Mouse (Mus musculus) C2C12 (cell line): ENCODE data around the gene Crhr1. TPM values are rescaled to one million over a fixed set of nuclear protein-coding genes. Genes with fewer than 3 reads are reported as not detected.

ENCODE experiments used
- H3K27me3 ChIP-seq: one replicate; pipeline ENCODE4 v1.6.1; 2011; ENCODE audit not compliant: control insufficient read depth, insufficient read depth, insufficient read length
- H3K36me3 ChIP-seq: one replicate; pipeline ENCODE4 v1.6.1; 2011; ENCODE audit not compliant: control insufficient read depth, insufficient read depth
- H3K4me3 ChIP-seq: one replicate; pipeline ENCODE4 v1.5.1; 2011; ENCODE audit warnings: mild to moderate bottlenecking, control low read depth; ENCODE audit not compliant: poor library complexity, insufficient read depth, severe bottlenecking
- H3K79me2 ChIP-seq: one replicate; pipeline ENCODE4 v1.6.1; 2011; ENCODE audit not compliant: control insufficient read depth, insufficient read depth
- H3K79me3 ChIP-seq: one replicate; pipeline ENCODE4 v1.6.1; 2011; ENCODE audit warnings: low read depth, control low read depth
- H3ac ChIP-seq: one replicate; pipeline ENCODE3; 2011; ENCODE audit warnings: low read depth; ENCODE audit not compliant: control insufficient read depth, insufficient read length
- CEBPB ChIP-seq: IDR thresholded peaks from one replicate; pipeline ENCODE4 v1.6.1; 2011; ENCODE audit warnings: low read depth, mild to moderate bottlenecking, control low read depth, moderate library complexity
- CTCF ChIP-seq: IDR thresholded peaks from one replicate; pipeline ENCODE4 v1.5.1; 2011; ENCODE audit not compliant: control insufficient read depth, insufficient read depth, insufficient read length
- FOSL1 ChIP-seq: IDR thresholded peaks from one replicate; pipeline ENCODE4 v1.8.0; 2011; ENCODE audit warnings: mild to moderate bottlenecking, low read length; ENCODE audit not compliant: poor library complexity, insufficient read depth, severe bottlenecking
- MAX ChIP-seq: IDR thresholded peaks from one replicate; pipeline ENCODE4 v1.6.1; 2011; ENCODE audit warnings: mild to moderate bottlenecking, control low read depth
- MYOD1 ChIP-seq: IDR thresholded peaks from one replicate; pipeline ENCODE4 v1.6.1; 2011; ENCODE audit warnings: low read depth; ENCODE audit not compliant: control insufficient read depth, insufficient read length
- MYOG ChIP-seq: IDR thresholded peaks from one replicate; pipeline ENCODE4 v1.6.1; 2011; ENCODE audit not compliant: control insufficient read depth, insufficient read length; ENCODE audit errors: extremely low read depth
- USF1 ChIP-seq: IDR thresholded peaks from one replicate; pipeline ENCODE4 v1.6.1; 2011; ENCODE audit warnings: low read depth, mild to moderate bottlenecking, control low read depth, moderate library complexity
- polyA plus RNA-seq: library from polyadenylated mRNA; unstranded; fragments of >200 nt; fragmentation: generic; extraction: Trizol; gene quantifications from one replicate; pipeline ENCODE4 v1.2.1, GENCODE M21; 2012; ENCODE audit warnings: missing spikeins

The Crhr1 gene
- polyA plus RNA-seq, 1 experiment: not detected

DNA sequence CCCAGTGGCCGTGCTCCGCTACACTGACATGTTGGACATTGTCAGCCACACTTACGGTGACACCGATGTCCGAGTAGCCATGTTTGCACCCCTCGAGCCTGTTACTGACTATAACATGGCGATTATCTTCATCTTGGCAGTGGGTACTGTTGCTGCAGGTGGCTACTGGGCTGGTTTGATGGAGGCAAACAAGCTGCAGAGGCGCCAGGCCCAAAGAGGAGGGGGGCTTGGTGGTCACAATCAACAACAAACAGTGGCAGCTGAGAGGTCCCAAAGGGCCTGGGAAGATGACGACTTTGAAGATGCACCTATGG, 54.1 kb downstream of the Crhr1 start:
- Histone ChIP-seq H3K79me3 (no peaks in the 10 kb centered on the region), H3K36me3 (no peaks in the 10 kb centered on the region), H3K4me3 (no peak overlapping the region), H3ac (no peak overlapping the region), H3K79me2 (no peaks in the 10 kb centered on the region), H3K27me3 (peaks cover 4% of the 10 kb centered on the region)
- no peak for TF ChIP-seq MYOG
- TF ChIP-seq FOSL1: no peak
- TF ChIP-seq USF1: no peak
- TF ChIP-seq MYOD1: no peak
- TF ChIP-seq MAX: no peak
- no peak for TF ChIP-seq CEBPB
- TF ChIP-seq CTCF: no peak

- TF ChIP-seq CEBPB: no peak
- no peak for TF ChIP-seq MYOG
- no peak for TF ChIP-seq CTCF
- no peak for TF ChIP-seq MAX
- TF ChIP-seq USF1: no peak
- TF ChIP-seq FOSL1: no peak
- TF ChIP-seq MYOD1: no peak
- H3K4me3 ChIP-seq: no peak overlapping the region
- H3ac ChIP-seq: no peak overlapping the region
- H3K79me3 ChIP-seq: no peaks in the 10 kb centered on the region
- no peaks in the 10 kb centered on the region for H3K79me2 ChIP-seq
- H3K27me3 ChIP-seq: peaks cover 4% of the 10 kb centered on the region
- H3K36me3 ChIP-seq: no peaks in the 10 kb centered on the region
These were observed 55.1 kb downstream of the Crhr1 start for GRCm38 (mm10) chr11:104187766-104188165.

DNA sequence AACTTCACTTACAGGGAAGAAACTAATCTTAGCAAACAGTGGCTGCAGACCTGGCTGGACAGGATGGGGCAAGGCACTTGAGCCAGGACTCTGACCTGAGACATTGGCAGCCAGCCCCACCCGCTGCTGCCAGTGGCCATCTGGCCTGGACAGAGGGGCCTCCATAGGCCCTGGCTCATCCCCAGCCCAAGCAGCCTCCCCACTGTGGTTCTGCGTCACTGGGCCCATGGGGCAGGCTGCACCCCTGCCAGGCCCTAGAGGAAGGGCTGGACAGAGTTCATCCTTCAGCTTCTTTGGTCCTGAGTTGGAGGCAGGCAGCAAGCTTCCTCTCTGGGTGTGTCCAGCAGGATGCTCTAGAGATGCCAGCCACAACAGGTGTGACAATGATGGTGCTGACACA, 57.4 kb downstream of the Crhr1 start:
- Histone ChIP-seq H3K36me3 (no peaks in the 10 kb centered on the region), H3K79me2 (no peaks in the 10 kb centered on the region), H3K4me3 (no peak overlapping the region), H3ac (no peak overlapping the region), H3K79me3 (no peaks in the 10 kb centered on the region), H3K27me3 (peaks cover 4% of the 10 kb centered on the region)
- no peak for TF ChIP-seq MAX
- TF ChIP-seq FOSL1: no peak
- no peak for TF ChIP-seq CTCF
- no peak for TF ChIP-seq MYOG
- no peak for TF ChIP-seq USF1
- TF ChIP-seq MYOD1: no peak
- TF ChIP-seq CEBPB: no peak

DNA sequence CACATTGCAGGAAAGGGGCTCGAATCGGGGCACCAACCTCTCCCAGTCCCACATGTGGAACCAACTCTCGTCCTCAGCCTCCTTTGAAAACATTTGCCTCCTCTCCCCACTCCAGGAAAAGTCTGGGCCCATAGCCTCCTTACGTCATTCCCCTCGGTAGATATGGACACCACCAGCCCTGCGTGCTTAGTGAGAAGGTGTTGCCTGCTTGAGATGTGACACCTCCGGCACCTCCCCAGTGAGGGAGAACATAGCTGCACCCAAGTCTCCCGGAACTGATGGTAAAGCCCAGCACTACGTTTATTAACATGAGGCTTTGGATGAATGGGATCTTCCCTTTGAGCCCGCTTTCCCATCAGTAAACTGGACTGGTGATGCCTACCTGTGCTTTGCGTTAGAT, 62.7 kb downstream of the Crhr1 start:
- Histone ChIP-seq H3K79me3 (no peaks in the 10 kb centered on the region), H3K27me3 (no peaks in the 10 kb centered on the region), H3ac (no peak overlapping the region), H3K79me2 (no peaks in the 10 kb centered on the region), H3K4me3 (no peak overlapping the region), H3K36me3 (no peaks in the 10 kb centered on the region)
- TF ChIP-seq USF1 (no peak), MYOD1 (no peak), CTCF (no peak), CEBPB (no peak), MYOG (no peak), FOSL1 (no peak), MAX (no peak)

GRCm38 (mm10) chr11:104195791-104196190, 63.1 kb downstream of the Crhr1 start:
- Histone ChIP-seq H3ac (no peak overlapping the region), H3K36me3 (no peaks in the 10 kb centered on the region), H3K4me3 (no peak overlapping the region), H3K79me2 (no peaks in the 10 kb centered on the region), H3K79me3 (no peaks in the 10 kb centered on the region), H3K27me3 (no peaks in the 10 kb centered on the region)
- TF ChIP-seq CTCF: peak; percentile 67
- no peak for TF ChIP-seq USF1
- no peak for TF ChIP-seq MYOG
- TF ChIP-seq MYOD1: peak; percentile 1
- TF ChIP-seq FOSL1: no peak
- no peak for TF ChIP-seq MAX

DNA sequence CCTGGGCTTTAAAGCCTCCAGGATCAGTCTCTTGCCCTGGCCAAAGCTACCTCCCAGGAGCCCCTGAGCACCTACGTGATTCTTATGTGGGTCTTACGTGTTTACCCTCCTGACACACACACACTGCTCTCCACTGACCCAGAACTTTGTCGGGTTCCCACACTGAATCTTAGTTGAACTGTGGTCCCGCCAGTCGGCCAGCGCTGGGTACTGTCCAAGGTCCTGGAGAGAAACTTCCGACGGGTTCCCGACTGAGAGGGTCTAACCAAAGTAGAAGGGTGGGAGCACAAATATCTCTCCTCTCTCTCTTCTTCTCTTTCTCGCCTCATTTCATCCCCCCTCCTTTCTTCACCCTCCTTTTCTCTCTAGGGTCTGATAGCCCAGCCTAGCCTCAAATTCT, 65.2 kb downstream of the Crhr1 start:
- Histone ChIP-seq H3K36me3 (no peaks in the 10 kb centered on the region), H3ac (no peak overlapping the region), H3K4me3 (no peak overlapping the region), H3K79me3 (no peaks in the 10 kb centered on the region), H3K79me2 (no peaks in the 10 kb centered on the region), H3K27me3 (no peaks in the 10 kb centered on the region)
- TF ChIP-seq MYOD1 (no peak), CTCF (no peak), USF1 (no peak), CEBPB (no peak), MYOG (no peak), MAX (no peak), FOSL1 (no peak)
